Comparison of ENCODE assay signal across 8 mouse cellular contexts in the genomic region with DNA sequence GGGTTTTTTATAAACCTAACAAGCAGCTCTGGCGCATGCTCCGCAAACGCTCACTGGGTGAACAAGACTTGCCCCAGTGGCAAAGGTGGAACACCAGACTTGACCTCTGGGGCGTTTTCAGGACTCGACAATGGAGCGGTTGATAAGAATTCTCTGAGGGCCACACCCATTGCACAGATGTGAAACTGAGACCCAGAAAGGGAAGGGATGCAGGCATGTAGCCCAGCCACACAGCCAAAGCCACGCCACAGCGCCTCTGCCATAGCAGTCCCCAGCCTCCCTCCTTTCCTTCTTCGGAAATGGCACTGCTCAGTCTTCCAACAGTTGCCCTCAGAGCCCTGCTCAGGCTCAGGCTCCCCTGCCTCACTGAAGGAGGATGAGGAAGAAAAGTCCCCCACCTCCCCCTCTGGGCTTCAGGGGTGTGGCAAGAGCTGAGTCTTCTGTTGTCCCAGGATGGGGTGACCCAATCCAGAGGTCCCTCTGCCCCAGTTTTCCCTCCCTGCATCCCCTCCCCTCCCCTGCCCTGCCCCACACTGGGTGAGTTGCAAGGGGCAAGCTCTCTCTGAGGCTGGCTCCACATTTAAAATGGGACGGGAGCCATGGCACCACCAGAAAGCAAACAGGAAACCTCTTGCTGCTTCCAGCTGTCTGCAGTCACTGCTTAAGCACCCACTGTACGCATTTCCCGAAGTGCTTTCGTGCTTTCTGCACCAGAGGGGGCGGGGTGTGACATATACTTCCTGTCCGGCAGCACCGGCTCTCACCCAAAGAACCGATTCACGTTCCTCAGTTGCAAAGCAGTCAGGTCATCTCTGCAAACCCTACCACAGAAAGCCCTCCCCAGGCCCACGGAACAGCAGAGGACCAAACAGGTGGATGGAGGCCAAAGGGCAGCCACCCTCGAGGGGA.
DNase-seq lines count a peak whose midpoint lies in the region; ATAC-seq and TF ChIP-seq lines count a peak whose summit lies in the region.

No protein-coding gene starts in this region.

- WGBS in forebrain, postnatal 0 days = 52% methylated on average over 20 of the region's 20 CpGs
- WGBS in intestine, embryonic 14.5 days = 24% methylated on average over 20 of the region's 20 CpGs
- 16% methylated on average over 20 of the region's 20 CpGs for WGBS in liver, embryonic 16.5 days (ENCODE audit: insufficient replicate concordance)
- WGBS in neural tube, embryonic 11.5 days = 41% methylated on average over 20 of the region's 20 CpGs

- peaks cover 20% of the 10 kb centered on the region for H3K4me1 ChIP-seq in forebrain, postnatal 0 days (ENCODE audit: insufficient read depth)
- H3K4me1 ChIP-seq in intestine, embryonic 14.5 days (replicated peaks; ENCODE audit: control insufficient read depth, insufficient read depth, low read length) = peaks cover 24% of the 10 kb centered on the region
- H3K4me1 ChIP-seq in liver, embryonic 16.5 days (ENCODE audit: control insufficient read depth, low read depth, low read length) = peaks cover 4% of the 10 kb centered on the region
- peaks cover 5% of the 10 kb centered on the region for H3K4me1 ChIP-seq in neural tube, embryonic 11.5 days (ENCODE audit: control insufficient read depth, insufficient read depth, low read length)

- intact Hi-C loops in left cerebral cortex, postnatal 36 days (cut with DNase I) = no loop called here

- H3K27ac ChIP-seq in forebrain, postnatal 0 days (ENCODE audit: low read depth, low read length) = peak overlapping the region; percentile 21; the same call in 1 of the 2 replicates
- H3K27ac ChIP-seq in intestine, embryonic 14.5 days (ENCODE audit: low read depth) = peak overlapping the region; percentile 94
- no peak overlapping the region for H3K27ac ChIP-seq in liver, embryonic 16.5 days (ENCODE audit: low read length)
- H3K27ac ChIP-seq in neural tube, embryonic 11.5 days (ENCODE audit: low read depth, low read length) = peak overlapping the region; percentile 23; the same call in 1 of the 2 replicates

- H3K9me3 ChIP-seq in forebrain, postnatal 0 days (ENCODE audit: low read length) = no peaks in the 10 kb centered on the region
- no peaks in the 10 kb centered on the region for H3K9me3 ChIP-seq in intestine, embryonic 14.5 days (ENCODE audit: control insufficient read depth, low read length)
- no peaks in the 10 kb centered on the region for H3K9me3 ChIP-seq in liver, embryonic 16.5 days (replicated peaks; ENCODE audit: control insufficient read depth, low read length)
- H3K9me3 ChIP-seq in neural tube, embryonic 11.5 days (ENCODE audit: control insufficient read depth, low read length) = no peaks in the 10 kb centered on the region

- TF ChIP-seq CTCF in forebrain, postnatal 0 days (IDR thresholded peaks at IDR 0.05; ENCODE audit: low read depth) = no peak

- no peaks in the 10 kb centered on the region for H3K36me3 ChIP-seq in forebrain, postnatal 0 days (ENCODE audit: insufficient read depth)
- H3K36me3 ChIP-seq in intestine, embryonic 14.5 days (ENCODE audit: control insufficient read depth, insufficient read depth, low read length) = no peaks in the 10 kb centered on the region
- H3K36me3 ChIP-seq in liver, embryonic 16.5 days (ENCODE audit: control insufficient read depth, insufficient read depth) = no peaks in the 10 kb centered on the region
- no peaks in the 10 kb centered on the region for H3K36me3 ChIP-seq in neural tube, embryonic 11.5 days (ENCODE audit: control insufficient read depth, insufficient read depth, low read length)

- no peaks in the 10 kb centered on the region for H3K27me3 ChIP-seq in forebrain, postnatal 0 days (ENCODE audit: insufficient read depth, low read length)
- H3K27me3 ChIP-seq in intestine, embryonic 14.5 days (replicated peaks; ENCODE audit: control insufficient read depth, insufficient read depth, low read length) = no peaks in the 10 kb centered on the region
- H3K27me3 ChIP-seq in liver, embryonic 16.5 days (ENCODE audit: control insufficient read depth, insufficient read depth, low read depth, low read length) = peaks cover 7% of the 10 kb centered on the region
- H3K27me3 ChIP-seq in neural tube, embryonic 11.5 days (ENCODE audit: control insufficient read depth, insufficient read depth, low read length) = no peaks in the 10 kb centered on the region

- peak; percentile 56 to 64 for DNase-seq in right cerebral cortex, postnatal 10 days (ENCODE audit: low spot score in 2 of 2)
- no peak for DNase-seq in right cerebral cortex, postnatal 14 days
- no peak for DNase-seq in forebrain, postnatal 0 days
- DNase-seq in intestine, embryonic 14.5 days (ENCODE audit: low spot score) = no peak
- DNase-seq in neural tube, embryonic 11.5 days (ENCODE audit: low spot score) = peak; percentile 27
- DNase-seq in yolk sac, embryonic 10.5 days (ENCODE audit: low spot score) = peak; percentile 26
- no peak for DNase-seq in left cerebral cortex, postnatal 36 days (ENCODE audit: low spot score in 2 of 2)

- peak overlapping the region; percentile 21; the same call in 1 of the 2 replicates for H3K4me2 ChIP-seq in forebrain, postnatal 0 days (ENCODE audit: low read depth)
- peak overlapping the region; percentile 57 for H3K4me2 ChIP-seq in intestine, embryonic 14.5 days (ENCODE audit: low read length)
- H3K4me2 ChIP-seq in liver, embryonic 16.5 days (ENCODE audit: low read depth, low read length) = peak overlapping the region; percentile 41
- H3K4me2 ChIP-seq in neural tube, embryonic 11.5 days (ENCODE audit: low read depth) = peak overlapping the region; percentile 38

- ATAC-seq in forebrain, postnatal 0 days = peak; percentile 27; the same call in 1 of the 2 replicates
- peak; percentile 65 for ATAC-seq in intestine, embryonic 14.5 days (replicated peaks; ENCODE audit: low FRiP score, low TSS enrichment, low read depth)
- ATAC-seq in liver, embryonic 16.5 days (ENCODE audit: low read depth) = no peak
- ATAC-seq in neural tube, embryonic 11.5 days (ENCODE audit: insufficient read depth, low FRiP score, low TSS enrichment) = no peak

- 0 out of 2 replicates have a peak overlapping the region, but pooled peaks have one; percentile 22 for H3K9ac ChIP-seq in forebrain, postnatal 0 days
- H3K9ac ChIP-seq in intestine, embryonic 14.5 days (ENCODE audit: low read length) = 0 out of 2 replicates have a peak overlapping the region, but pooled peaks have one; percentile 13
- H3K9ac ChIP-seq in liver, embryonic 16.5 days (ENCODE audit: low read depth, low read length) = no peak overlapping the region
- H3K9ac ChIP-seq in neural tube, embryonic 11.5 days (ENCODE audit: low read length) = peak overlapping the region; percentile 38

- no peak overlapping the region for H3K4me3 ChIP-seq in forebrain, postnatal 0 days (ENCODE audit: low read depth, low read length)
- H3K4me3 ChIP-seq in intestine, embryonic 14.5 days (ENCODE audit: low read depth, low read length) = peak overlapping the region; percentile 35
- H3K4me3 ChIP-seq in liver, embryonic 16.5 days (ENCODE audit: low read depth, low read length) = peak overlapping the region; percentile 35
- peak overlapping the region; percentile 16; the same call in 1 of the 2 replicates for H3K4me3 ChIP-seq in neural tube, embryonic 11.5 days (ENCODE audit: low read depth, low read length)

Comparison
In these comparisons a context has a peak if more than half of its experiments do, and no peak if none do; other contexts are left out.
1. DNase-seq: peak in right cerebral cortex, postnatal 10 days (2 of 2), neural tube, embryonic 11.5 days (single experiment) and yolk sac, embryonic 10.5 days (single experiment); none in right cerebral cortex, postnatal 14 days (single experiment), forebrain, postnatal 0 days (single experiment), intestine, embryonic 14.5 days (single experiment) and left cerebral cortex, postnatal 36 days (0 of 2).
2. ATAC-seq: peak in forebrain, postnatal 0 days (single experiment) and intestine, embryonic 14.5 days (single experiment); none in liver, embryonic 16.5 days (single experiment) and neural tube, embryonic 11.5 days (single experiment).
3. Peak in every context shown above with its lines, with median percentiles within 50 percentile points of each other: H3K4me2 ChIP-seq.